Mouse (Mus musculus) thymus, adult 2 months (tissue): ENCODE measurements around the gene Fam216a. TPM values are rescaled to one million over a fixed set of nuclear protein-coding genes. Genes with fewer than 3 reads are reported as not detected.
A peak's percentile ranks its signal among the peaks of the same experiment; 100 is the strongest.
"Not testable (repeated sequence)": the region's sequence is repeated elsewhere in the genome, so short reads cannot be mapped to it uniquely, and the experiment has no call there.

Experiments
- DNase-seq: peaks from one replicate; pipeline ENCODE4 v3.0.0; 2021
- H3K27ac ChIP-seq: fragments of 200-500 bp; 2 replicates; pipeline ENCODE4 v1.5.1; 2012; ENCODE audit warnings: low read length, control low read depth; ENCODE audit not compliant: control insufficient read depth, insufficient read depth
- H3K27me3 ChIP-seq: fragments of 200-500 bp; 2 replicates; pipeline ENCODE4 v1.6.1; 2012; ENCODE audit warnings: mild to moderate bottlenecking, low read length, moderate library complexity, mixed read lengths; ENCODE audit not compliant: control insufficient read depth, insufficient read depth
- H3K36me3 ChIP-seq: fragments of 200-500 bp; 2 replicates; pipeline ENCODE4 v1.6.1; 2012; ENCODE audit warnings: mild to moderate bottlenecking, low read length, moderate library complexity; ENCODE audit not compliant: control insufficient read depth, insufficient read depth
- H3K4me1 ChIP-seq: fragments of 200-500 bp; replicated peaks from 2 replicates; pipeline ENCODE4 v1.6.1; 2012; ENCODE audit warnings: low read length; ENCODE audit not compliant: control insufficient read depth, insufficient read depth
- H3K4me3 ChIP-seq: fragments of 200-500 bp; 2 replicates; pipeline ENCODE4 v1.5.1; 2012; ENCODE audit warnings: mild to moderate bottlenecking, low read length, control low read depth, moderate library complexity; ENCODE audit not compliant: control insufficient read depth, insufficient read depth
- CTCF ChIP-seq: fragments of 200-500 bp; IDR thresholded peaks from 2 replicates; pipeline ENCODE4 v1.5.1; 2012; ENCODE audit warnings: mild to moderate bottlenecking, control low read depth, low read length, moderate library complexity, borderline replicate concordance; ENCODE audit not compliant: control insufficient read depth, poor library complexity, insufficient read depth; ENCODE audit errors: extremely low read depth
- POLR2A ChIP-seq: fragments of 200-500 bp; IDR thresholded peaks from 2 replicates; pipeline ENCODE4 v1.6.1; 2012; ENCODE audit warnings: mild to moderate bottlenecking, low read length, control low read depth, moderate library complexity; ENCODE audit not compliant: control insufficient read depth, poor library complexity, insufficient read depth; ENCODE audit errors: extremely low read depth
- WGBS: fragments of 180-500 bp; shearing (Covaris S2); methylation state at CpG from one replicate; pipeline ENCODE4 v1.1.7; 2018; 5-methylcytosine and 5-hydroxymethylcytosine counted together
- polyA plus RNA-seq: library from polyadenylated mRNA; depleted of rRNA; stranded (reverse); fragments of >200 nt; gene quantifications from 2 replicates; pipeline ENCODE4 v1.2.3, GENCODE M21; 2012; rRNA removed

Fam216a gene
- 52.6 and 54.4 TPM in 2 replicates for polyA plus RNA-seq

DNA sequence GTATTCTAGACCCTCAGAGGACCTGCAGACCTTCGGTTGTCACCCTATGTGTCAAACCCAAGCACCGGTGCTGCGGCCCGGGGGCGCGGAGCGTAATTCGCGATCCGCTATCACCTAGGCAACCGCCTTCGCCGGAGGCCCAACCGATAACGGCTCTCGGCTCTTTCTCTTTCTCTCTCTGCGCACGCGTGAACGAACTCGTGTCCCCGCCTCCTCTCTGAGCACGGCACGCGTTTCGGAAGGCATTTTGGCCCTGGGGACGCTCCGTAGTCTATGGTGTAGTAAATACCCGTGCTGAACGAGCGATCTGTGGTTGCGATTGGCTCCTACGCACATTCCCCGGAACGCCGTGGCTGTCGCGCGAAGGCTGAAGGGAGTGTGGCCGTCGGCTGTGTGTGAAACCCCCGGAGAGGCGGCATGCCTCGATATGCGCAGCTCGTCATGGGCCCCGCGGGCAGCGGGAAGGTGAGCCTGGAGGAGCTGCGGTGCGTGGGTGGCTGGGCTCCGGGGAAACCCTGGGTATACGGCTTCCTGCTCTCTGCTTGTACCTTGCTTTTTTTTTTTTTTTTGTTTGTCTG, at the start of gene Fam216a:
Gene Fam216a (minus strand): TSS at position 173 of the 578 bp plus-strand sequence.
- Histone ChIP-seq H3K27ac (peak within 1 kb of the TSS; percentile 85), H3K27me3 (no peaks in the 10 kb centered on the region), H3K4me3 (peak within 1 kb of the TSS; percentile 91), H3K36me3 (peaks cover 17% of the 10 kb centered on the region), H3K4me1 (peaks cover 2% of the 10 kb centered on the region; the same call in 1 of the 2 replicates)
- DNase-seq = peak; percentile 100
- WGBS = under 1% methylated on average over 53 of the region's 53 CpGs
- TF ChIP-seq POLR2A (peak; percentile 54; the same call in 1 of the 2 replicates), CTCF (0 out of 2 replicates have a peak, but pooled peaks have one; percentile 47)

DNA sequence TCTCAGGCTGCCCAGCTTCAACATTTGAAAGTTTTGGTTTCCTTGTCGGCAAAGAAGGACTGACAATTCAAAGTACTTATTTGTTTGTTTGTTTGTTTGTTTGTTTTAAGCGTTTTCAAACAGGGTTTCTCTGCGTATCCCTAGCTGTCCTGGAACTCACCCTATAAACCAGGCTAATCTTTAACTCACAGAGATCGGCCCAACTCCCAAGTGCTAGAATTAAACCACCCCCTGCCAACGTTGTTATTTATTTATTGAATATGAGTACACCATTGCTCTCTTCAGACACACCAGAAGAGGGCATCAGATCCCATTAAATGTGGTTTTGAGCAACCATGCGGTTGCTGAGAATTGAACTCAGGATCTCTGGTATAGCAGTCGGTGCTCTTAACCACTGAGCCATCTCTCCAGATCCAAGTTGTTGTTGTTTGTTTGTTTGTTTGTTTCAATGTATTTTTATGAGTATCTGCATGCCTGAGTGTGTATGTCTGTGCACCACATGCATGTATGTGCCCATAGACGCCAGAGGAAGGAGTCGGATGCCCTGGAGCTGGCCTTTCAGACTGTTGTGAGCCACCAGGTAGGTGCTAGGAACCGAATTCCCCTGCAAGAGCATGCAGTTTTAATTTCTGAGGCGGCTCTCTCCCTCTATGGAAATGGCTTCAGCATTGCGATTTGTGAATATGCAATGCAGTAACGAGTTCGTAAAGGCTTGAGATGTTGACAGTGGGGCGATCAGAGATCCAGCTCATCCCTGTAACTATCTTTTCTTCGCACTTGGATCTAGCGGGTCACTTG, 49.3 kb upstream of the Fam216a start, which contains the start of gene Anapc7:
Gene Anapc7 (plus strand): TSS at position 423 of the 798 bp plus-strand sequence.
- Histone ChIP-seq H3K4me3 (peak within 1 kb of the TSS; percentile 88), H3K4me1 (peaks cover 13% of the 10 kb centered on the region), H3K27me3 (no peaks in the 10 kb centered on the region), H3K27ac (peak within 1 kb of the TSS; percentile 60; the same call in 1 of the 2 replicates), H3K36me3 (no peaks in the 10 kb centered on the region)
- no peak for DNase-seq
- TF ChIP-seq CTCF (no peak), POLR2A (no peak)
- 20% methylated on average over 17 of the region's 17 CpGs for WGBS

DNA sequence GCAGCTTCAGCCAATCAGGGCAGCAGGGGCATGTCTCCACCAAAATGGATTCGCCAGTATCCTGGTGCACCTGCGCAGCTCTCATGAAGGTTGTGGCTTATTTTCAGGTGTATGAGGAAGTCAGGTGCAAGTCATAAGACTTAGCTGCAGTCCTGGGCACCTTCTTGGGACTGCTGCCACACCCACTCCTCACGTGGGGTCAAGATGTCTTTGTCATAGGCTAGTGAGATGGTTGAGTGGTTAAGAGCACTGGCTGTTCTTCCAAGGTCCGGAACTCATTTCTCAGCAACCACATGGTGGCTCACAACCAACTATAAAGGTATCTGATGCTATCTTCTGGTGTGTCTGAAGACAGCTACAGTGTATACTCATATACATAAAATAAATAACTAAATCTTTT, 48.5 kb upstream of the Fam216a start:
- 64% methylated on average over 4 of the region's 4 CpGs for WGBS
- not testable (repeated sequence) for H3K27me3 ChIP-seq, H3K36me3 ChIP-seq, DNase-seq, H3K27ac ChIP-seq, H3K4me3 ChIP-seq
- peaks cover 13% of the 10 kb centered on the region for H3K4me1 ChIP-seq

DNA sequence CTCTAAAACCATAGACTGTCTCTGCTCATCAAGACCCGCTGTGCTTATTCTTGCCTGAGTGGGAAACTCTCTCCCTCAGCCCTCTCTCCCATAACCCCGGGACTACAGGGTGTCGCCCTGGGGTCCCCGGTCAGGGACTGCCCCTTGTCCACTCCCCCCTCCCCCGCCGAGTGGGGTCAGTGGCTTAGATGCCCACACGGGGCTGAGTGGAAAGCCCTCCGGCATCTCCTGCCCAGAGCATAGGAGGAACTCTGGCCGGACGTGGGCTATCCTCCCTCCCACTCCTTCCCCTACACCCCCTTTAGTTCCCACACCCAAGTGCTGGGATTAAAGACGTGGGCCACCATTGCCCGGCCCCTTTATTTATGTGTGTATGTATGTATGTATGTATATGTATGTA, 43.3 kb upstream of the Fam216a start:
- 95% methylated on average over 12 of the region's 12 CpGs for WGBS
- Histone ChIP-seq H3K36me3 (no peaks in the 10 kb centered on the region; the same call in 1 of the 2 replicates), H3K27me3 (no peaks in the 10 kb centered on the region), H3K27ac (no peak overlapping the region), H3K4me3 (no peak overlapping the region), H3K4me1 (no peaks in the 10 kb centered on the region)
- DNase-seq = no peak
- TF ChIP-seq POLR2A (no peak), CTCF (no peak)

DNA sequence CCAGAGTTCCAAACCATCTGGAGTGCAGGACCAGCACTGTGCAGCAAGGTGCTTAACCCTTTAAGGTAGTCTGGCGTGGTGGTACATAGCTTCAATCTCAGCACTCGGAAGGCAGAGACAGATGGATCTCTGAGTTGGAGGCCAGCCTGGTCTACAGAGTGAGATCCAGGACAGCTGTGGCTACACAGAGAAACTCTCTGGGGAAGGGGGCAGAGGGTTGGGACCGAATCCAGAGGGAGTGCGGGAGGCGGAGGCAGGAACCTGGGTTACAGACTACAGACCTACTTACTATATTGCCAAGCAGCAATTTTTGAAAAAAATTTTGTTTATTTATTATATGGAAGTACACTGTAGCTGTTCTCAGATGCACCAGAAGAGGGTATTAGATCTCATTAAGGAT, 42.2 kb upstream of the Fam216a start:
- 95% methylated on average over 5 of the region's 5 CpGs for WGBS
- no peak for DNase-seq

DNA sequence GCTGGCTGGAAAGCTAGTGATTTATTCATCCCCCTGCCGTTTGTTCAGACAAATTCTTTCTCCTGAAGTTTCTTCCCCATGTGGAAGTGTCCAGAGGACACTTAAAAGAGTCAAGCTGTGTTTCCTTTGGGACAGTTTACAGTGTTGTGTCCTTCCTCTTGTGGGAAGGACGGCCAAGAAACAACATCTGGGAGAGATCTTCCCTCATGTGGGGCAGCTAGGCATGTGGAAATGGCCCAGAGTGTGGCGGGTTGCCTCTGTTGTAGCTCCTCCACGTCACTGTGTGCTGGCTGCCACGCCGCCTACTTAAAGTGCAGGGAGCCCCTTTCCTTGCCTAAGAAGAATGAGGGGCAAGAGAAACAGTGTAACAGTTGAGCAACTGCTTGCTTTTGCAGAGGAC, 40.7 kb upstream of the Fam216a start:
- H3K27me3 ChIP-seq = no peaks in the 10 kb centered on the region
- no peak for DNase-seq
- H3K36me3 ChIP-seq = peaks cover 14% of the 10 kb centered on the region
- TF ChIP-seq POLR2A (no peak), CTCF (no peak)
- WGBS = 83% methylated on average over 6 of the region's 6 CpGs
- no peaks in the 10 kb centered on the region for H3K4me1 ChIP-seq
- no peak overlapping the region for H3K27ac ChIP-seq
- no peak overlapping the region for H3K4me3 ChIP-seq

More for the DNA sequence above, 42.2 kb upstream of the Fam216a start:
- TF ChIP-seq CTCF = no peak
- TF ChIP-seq POLR2A = no peak
- Histone ChIP-seq H3K4me1 (no peaks in the 10 kb centered on the region), H3K27me3 (no peaks in the 10 kb centered on the region), H3K4me3 (no peak overlapping the region), H3K27ac (no peak overlapping the region), H3K36me3 (peaks cover 11% of the 10 kb centered on the region)

DNA sequence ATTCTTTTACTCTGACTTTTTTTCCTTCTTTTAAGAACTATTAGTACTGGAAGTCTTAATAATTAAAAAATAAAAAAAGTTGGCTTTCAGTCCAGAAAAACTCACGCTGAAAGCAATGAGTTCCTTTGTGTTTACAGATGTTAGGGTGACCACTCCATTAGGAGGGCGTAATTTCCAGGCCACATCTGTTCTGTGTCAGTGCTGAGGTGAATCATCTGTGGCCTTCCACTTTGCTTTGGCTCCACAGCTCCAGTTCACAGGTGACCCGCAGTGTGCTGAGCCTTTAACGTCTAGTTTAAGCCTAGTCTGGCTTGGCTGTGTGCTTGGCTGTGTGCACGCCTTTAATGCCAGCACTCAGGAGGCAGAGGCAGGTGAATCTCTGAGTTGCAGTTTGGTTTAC, 39.7 kb upstream of the Fam216a start:
- DNase-seq = no peak

More for the DNA sequence above, 39.7 kb upstream of the Fam216a start:
- H3K36me3 ChIP-seq = peaks cover 16% of the 10 kb centered on the region
- H3K4me3 ChIP-seq = no peak overlapping the region
- TF ChIP-seq POLR2A = no peak
- no peak for TF ChIP-seq CTCF
- no peaks in the 10 kb centered on the region for H3K4me1 ChIP-seq
- H3K27me3 ChIP-seq = no peaks in the 10 kb centered on the region
- H3K27ac ChIP-seq = no peak overlapping the region
- 95% methylated on average over 5 of the region's 5 CpGs for WGBS
